Mouse (Mus musculus) forebrain, embryonic 11.5 days (tissue): ENCODE measurements at regions not wholly inside any gene's neighbourhood (a gene's known extent, or its start where the extent isn't known, plus 50 kb on each side); places are given as distances from the start of the nearest gene placed in this dataset.

Experiments
- ATAC-seq: fragments of 200-750 bp; cut with Nextera tagmentation; replicated peaks from 2 replicates; pipeline ENCODE4 v1.8.0; 2017; ENCODE audit warnings: moderate TSS enrichment; ENCODE audit not compliant: low FRiP score
- DNase-seq: peaks from one replicate; pipeline ENCODE4 v3.0.0-alpha.2; 2017; ENCODE audit warnings: low spot score
- H3K27ac ChIP-seq: fragments of 300-500 bp; sonication (generic); 2 replicates; pipeline ENCODE4 v1.5.1; 2014; ENCODE audit warnings: low read depth, low read length
- H3K27me3 ChIP-seq: fragments of 300-500 bp; sonication (generic); 2 replicates; pipeline ENCODE4 v1.6.1; 2014; ENCODE audit warnings: mild to moderate bottlenecking, low read length, mixed read lengths; ENCODE audit not compliant: control insufficient read depth, insufficient read depth
- H3K36me3 ChIP-seq: fragments of 300-500 bp; sonication (generic); 2 replicates; pipeline ENCODE4 v1.6.1; 2014; ENCODE audit warnings: mild to moderate bottlenecking, low read length, moderate library complexity, mixed read lengths; ENCODE audit not compliant: control insufficient read depth, insufficient read depth
- H3K4me1 ChIP-seq: fragments of 300-500 bp; sonication (generic); replicated peaks from 2 replicates; pipeline ENCODE4 v1.6.1; 2014; ENCODE audit warnings: low read length, mixed read lengths; ENCODE audit not compliant: control insufficient read depth, insufficient read depth
- H3K4me2 ChIP-seq: fragments of 300-500 bp; sonication (generic); 2 replicates; pipeline ENCODE4 v1.6.1; 2014; ENCODE audit warnings: low read depth, mild to moderate bottlenecking, low read length, moderate library complexity, mixed read lengths; ENCODE audit not compliant: severe bottlenecking
- H3K4me3 ChIP-seq: fragments of 300-500 bp; sonication (generic); 2 replicates; pipeline ENCODE4 v1.5.1; 2014; ENCODE audit warnings: low read depth, low read length
- H3K9ac ChIP-seq: fragments of 300-500 bp; sonication (generic); 2 replicates; pipeline ENCODE4 v1.6.1; 2014; ENCODE audit warnings: low read length
- H3K9me3 ChIP-seq: fragments of 300-500 bp; sonication (generic); 2 replicates; pipeline ENCODE4 v1.6.1; 2016; ENCODE audit warnings: low read length, mixed read lengths; ENCODE audit not compliant: control insufficient read depth
- WGBS: fragments of 180-500 bp; shearing (Covaris S2); extraction: QIAGEN DNeasy Blood & Tissue Kit; methylation state at CpG from one replicate; pipeline ENCODE4 v1.1.7; 2014; 5-methylcytosine and 5-hydroxymethylcytosine counted together

- no peak overlapping the region for H3K4me3 ChIP-seq
- no peaks in the 10 kb centered on the region for H3K27me3 ChIP-seq
- no peak overlapping the region for H3K4me2 ChIP-seq
- no peak for ATAC-seq
- H3K9ac ChIP-seq = no peak overlapping the region
- H3K36me3 ChIP-seq = no peaks in the 10 kb centered on the region
- no peak for DNase-seq
- H3K27ac ChIP-seq = no peak overlapping the region
- WGBS = 79% methylated on average over 3 of the region's 3 CpGs
- no peaks in the 10 kb centered on the region; the same call in 1 of the 2 replicates for H3K9me3 ChIP-seq
- H3K4me1 ChIP-seq = no peaks in the 10 kb centered on the region
Measured at GRCm38 (mm10) chr7:36955376-36955775, 257.5 kb downstream of the Tshz3 start.

GRCm38 (mm10) chr7:36958255-36958654 is 260.3 kb downstream of the Tshz3 start:
- Histone ChIP-seq H3K4me1 (no peaks in the 10 kb centered on the region), H3K4me2 (no peak overlapping the region), H3K4me3 (no peak overlapping the region), H3K27me3 (no peaks in the 10 kb centered on the region), H3K36me3 (no peaks in the 10 kb centered on the region), H3K9ac (no peak overlapping the region), H3K27ac (no peak overlapping the region), H3K9me3 (no peaks in the 10 kb centered on the region; the same call in 1 of the 2 replicates)
- 90% methylated on average over 8 of the region's 8 CpGs for WGBS
- ATAC-seq (no peak), DNase-seq (no peak)

GRCm38 (mm10) chr7:36971772-36972171 is 273.9 kb downstream of the Tshz3 start:
- H3K9me3 ChIP-seq = no peaks in the 10 kb centered on the region
- no peaks in the 10 kb centered on the region for H3K4me1 ChIP-seq
- no peak overlapping the region for H3K27ac ChIP-seq
- H3K4me3 ChIP-seq = no peak overlapping the region
- H3K36me3 ChIP-seq = no peaks in the 10 kb centered on the region
- 83% methylated on average over 7 of the region's 7 CpGs for WGBS
- no peak overlapping the region for H3K9ac ChIP-seq
- DNase-seq (no peak), ATAC-seq (no peak)
- H3K4me2 ChIP-seq = no peak overlapping the region
- no peaks in the 10 kb centered on the region for H3K27me3 ChIP-seq

- H3K36me3 ChIP-seq = no peaks in the 10 kb centered on the region
- 45% methylated on average over 10 of the region's 10 CpGs for WGBS
- H3K9ac ChIP-seq = no peak overlapping the region
- H3K4me2 ChIP-seq = no peak overlapping the region
- no peaks in the 10 kb centered on the region for H3K27me3 ChIP-seq
- no peak overlapping the region for H3K4me3 ChIP-seq
- DNase-seq (no peak), ATAC-seq (no peak)
- H3K9me3 ChIP-seq = no peaks in the 10 kb centered on the region
- no peaks in the 10 kb centered on the region for H3K4me1 ChIP-seq
- no peak overlapping the region for H3K27ac ChIP-seq
Measured at GRCm38 (mm10) chr7:36973654-36974320, 275.9 kb downstream of the Tshz3 start.

- H3K27me3 ChIP-seq = no peaks in the 10 kb centered on the region
- no peak overlapping the region for H3K27ac ChIP-seq
- H3K4me2 ChIP-seq = no peak overlapping the region
- DNase-seq (peak; percentile 68), ATAC-seq (no peak)
- H3K4me3 ChIP-seq = no peak overlapping the region
- no peak overlapping the region for H3K9ac ChIP-seq
- no peaks in the 10 kb centered on the region for H3K9me3 ChIP-seq
- no peaks in the 10 kb centered on the region for H3K36me3 ChIP-seq
- H3K4me1 ChIP-seq = no peaks in the 10 kb centered on the region
- 47% methylated on average over 4 of the region's 4 CpGs for WGBS
Measured at GRCm38 (mm10) chr7:36974573-36974972, 276.7 kb downstream of the Tshz3 start.

- Histone ChIP-seq H3K4me2 (no peak overlapping the region), H3K9me3 (no peaks in the 10 kb centered on the region), H3K9ac (no peak overlapping the region), H3K4me1 (no peaks in the 10 kb centered on the region), H3K27ac (no peak overlapping the region), H3K4me3 (no peak overlapping the region), H3K36me3 (no peaks in the 10 kb centered on the region), H3K27me3 (no peaks in the 10 kb centered on the region)
- WGBS = 27% methylated on average over 5 of the region's 5 CpGs
- DNase-seq = peak; percentile 43
- ATAC-seq = no peak
Measured at GRCm38 (mm10) chr7:36975475-36975874, 277.6 kb downstream of the Tshz3 start.

GRCm38 (mm10) chr7:36977819-36978218 is 279.9 kb downstream of the Tshz3 start:
- H3K4me1 ChIP-seq = no peaks in the 10 kb centered on the region
- no peak overlapping the region for H3K4me3 ChIP-seq
- WGBS = 80% methylated on average over 12 of the region's 12 CpGs
- no peak for DNase-seq
- no peak overlapping the region for H3K27ac ChIP-seq
- H3K4me2 ChIP-seq = no peak overlapping the region
- H3K9me3 ChIP-seq = no peaks in the 10 kb centered on the region
- no peak for ATAC-seq
- no peaks in the 10 kb centered on the region for H3K27me3 ChIP-seq
- no peaks in the 10 kb centered on the region for H3K36me3 ChIP-seq
- H3K9ac ChIP-seq = no peak overlapping the region

GRCm38 (mm10) chr7:36989380-36989779 is 291.5 kb downstream of the Tshz3 start:
- H3K4me1 ChIP-seq = no peaks in the 10 kb centered on the region
- H3K9me3 ChIP-seq = peaks cover 3% of the 10 kb centered on the region; the same call in 1 of the 2 replicates
- H3K27ac ChIP-seq = no peak overlapping the region
- no peaks in the 10 kb centered on the region for H3K27me3 ChIP-seq
- DNase-seq (no peak), ATAC-seq (no peak)
- H3K36me3 ChIP-seq = no peaks in the 10 kb centered on the region
- 89% methylated on average over 1 of the region's 1 CpGs for WGBS
- no peak overlapping the region for H3K9ac ChIP-seq
- H3K4me3 ChIP-seq = no peak overlapping the region
- H3K4me2 ChIP-seq = no peak overlapping the region

GRCm38 (mm10) chr7:37004601-37005000 is 306.7 kb downstream of the Tshz3 start:
- no peak for DNase-seq
- 92% methylated on average over 5 of the region's 5 CpGs for WGBS
- Histone ChIP-seq H3K4me2 (no peak overlapping the region), H3K4me1 (no peaks in the 10 kb centered on the region), H3K9me3 (no peaks in the 10 kb centered on the region), H3K9ac (no peak overlapping the region), H3K4me3 (no peak overlapping the region), H3K27me3 (no peaks in the 10 kb centered on the region; the same call in 1 of the 2 replicates), H3K27ac (no peak overlapping the region), H3K36me3 (no peaks in the 10 kb centered on the region)
- ATAC-seq = no peak
